Mouse (Mus musculus) erythroblast, adult 5-6 weeks (primary cell): ENCODE data around the gene Slc6a12. TPM values are rescaled to one million over a fixed set of nuclear protein-coding genes. Genes with fewer than 3 reads are reported as not detected.
"Not testable (repeated sequence)": the region's sequence is repeated elsewhere in the genome, so short reads cannot be mapped to it uniquely, and the experiment has no call there.

Source experiments
- ATAC-seq: replicated peaks from 2 replicates; pipeline ENCODE4 v1.8.0; 2016; ENCODE audit warnings: moderate number of reproducible peaks, mild to moderate bottlenecking, moderate TSS enrichment, inconsistent platforms; ENCODE audit not compliant: poor library complexity, low FRiP score, severe bottlenecking
- total RNA-seq, 2 experiments: library from RNA; stranded (forward) in 1 of 2; stranded (reverse) in 1 of 2; fragments of 150-400 nt in 1 of 2; fragments of 200-764, 138-1000 nt in 1 of 2; gene quantifications; 2 replicates each; pipeline versions ENCODE4 v1.2.3 to v1.2.4; 2015 to 2017; ENCODE audit warnings: low replicate concordance in 2 of 2

The Slc6a12 gene
- total RNA-seq, 2 experiments from 2014 or later = 1.7 to 1.9 TPM

DNA sequence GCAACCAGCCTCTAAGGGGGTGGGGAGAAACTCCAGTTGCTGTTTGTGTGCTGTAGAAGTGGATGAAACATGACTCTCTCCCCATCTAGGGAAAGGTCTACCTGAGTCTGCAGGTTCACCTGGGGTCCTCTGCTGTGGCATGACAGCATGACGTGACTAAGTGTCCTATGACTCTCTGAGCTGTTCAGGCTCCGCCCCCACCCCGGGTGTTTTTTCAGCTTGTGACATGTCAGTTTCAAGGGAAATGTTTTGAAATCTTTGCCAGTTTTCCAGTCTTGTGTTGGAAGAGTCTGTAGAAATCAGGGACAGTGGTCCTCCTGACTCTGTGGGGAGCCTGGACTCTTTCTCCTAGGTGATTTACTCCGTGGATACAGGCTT, 4.4 kb upstream of the Slc6a12 start:
- no peak for ATAC-seq

DNA sequence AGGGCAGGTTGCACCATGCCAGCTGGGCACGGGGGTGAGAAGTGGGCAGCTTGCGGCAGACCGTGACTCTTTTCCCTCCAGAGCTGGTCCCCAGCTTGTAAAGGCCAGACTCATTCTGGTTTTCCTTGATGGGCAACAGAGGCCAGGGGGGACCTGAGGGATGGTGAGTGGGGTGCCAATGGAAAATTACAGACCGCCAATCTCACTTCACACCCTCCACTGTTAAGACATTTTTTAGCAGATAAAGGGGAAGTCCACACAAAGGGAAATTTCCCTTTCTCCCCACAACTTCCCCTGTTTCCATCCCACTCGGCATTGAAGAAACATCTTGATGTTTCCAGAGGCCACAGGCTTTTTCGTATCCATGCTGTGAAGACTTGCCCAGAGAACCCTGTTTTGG, 1.2 kb upstream of the Slc6a12 start:
- ATAC-seq = no peak

DNA sequence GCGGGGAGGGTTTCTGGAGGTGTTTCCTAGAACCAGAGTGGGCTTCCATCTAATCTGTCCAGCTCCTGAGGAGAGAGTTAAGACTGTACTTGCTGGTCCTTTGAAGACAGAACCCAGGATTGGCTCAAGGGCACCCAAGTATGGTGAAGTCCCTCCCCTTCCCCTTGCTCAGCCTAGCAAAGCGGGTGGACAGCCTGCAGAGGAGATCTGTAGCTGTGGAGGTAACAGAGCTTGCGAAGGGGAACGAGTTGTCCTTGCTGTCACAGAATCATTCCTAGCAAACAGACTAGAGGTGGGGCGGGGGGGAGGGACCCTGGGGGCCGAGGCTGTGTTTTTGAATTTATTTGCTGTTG, 871 bp downstream of the Slc6a12 start:
- no peak for ATAC-seq

DNA sequence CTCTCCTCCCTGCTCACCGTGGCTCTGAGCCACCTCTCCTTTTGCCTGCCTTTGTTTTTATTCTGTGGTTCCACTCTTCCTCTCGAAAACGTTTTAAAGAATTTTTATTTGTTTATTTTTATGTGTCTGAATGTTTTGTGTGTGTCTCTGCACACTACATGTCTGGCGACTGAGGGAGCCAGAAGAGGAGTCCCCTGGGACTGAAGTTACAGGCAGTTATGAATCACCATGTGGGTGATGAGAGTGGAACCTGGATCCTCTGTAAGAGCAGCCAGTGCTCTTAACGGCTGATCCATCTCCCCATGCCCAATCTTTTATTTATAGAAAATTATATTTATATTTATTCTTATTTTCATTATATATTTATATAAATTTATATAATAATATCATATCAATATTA, 1.5 kb downstream of the Slc6a12 start:
- no peak for ATAC-seq

DNA sequence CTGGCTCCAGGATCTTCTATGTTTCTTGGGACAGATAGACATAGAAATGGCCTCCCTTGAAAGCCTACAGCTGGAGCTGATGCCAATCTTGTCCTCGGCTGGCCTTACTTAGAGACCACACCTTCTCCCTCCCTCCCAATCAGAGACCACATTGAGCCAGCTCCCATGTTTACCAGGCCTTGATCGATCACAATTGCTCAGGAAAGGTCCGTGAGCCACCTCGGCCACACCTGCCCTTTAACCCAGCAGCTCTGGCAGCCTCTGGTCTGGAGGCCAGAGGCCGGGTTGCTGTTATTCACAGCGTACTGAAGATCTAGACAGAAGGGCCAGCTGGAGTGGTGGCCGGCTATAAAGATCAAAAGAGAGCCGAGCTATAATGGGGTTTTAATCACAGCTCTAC, 3.6 kb downstream of the Slc6a12 start:
- ATAC-seq = no peak

DNA sequence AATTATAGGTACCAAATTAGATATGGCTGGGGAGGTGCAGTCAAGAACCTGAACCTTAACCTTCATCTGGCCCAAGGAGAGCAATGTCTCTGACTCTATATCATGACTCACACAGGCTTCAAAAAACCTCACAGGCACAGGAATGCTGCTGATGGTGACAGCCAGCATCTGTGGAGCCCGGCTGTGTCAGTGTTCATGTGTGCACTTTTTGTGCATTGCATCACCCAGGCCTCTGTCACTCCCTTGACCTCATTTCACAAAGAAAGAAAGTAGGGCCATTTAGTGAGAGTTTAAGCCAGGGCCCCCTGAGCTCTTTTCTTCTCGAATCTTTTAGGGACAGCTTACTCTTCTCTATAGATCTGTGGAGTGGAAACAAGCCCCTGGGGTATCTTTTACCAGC, 9.4 kb downstream of the Slc6a12 start:
- no peak for ATAC-seq

DNA sequence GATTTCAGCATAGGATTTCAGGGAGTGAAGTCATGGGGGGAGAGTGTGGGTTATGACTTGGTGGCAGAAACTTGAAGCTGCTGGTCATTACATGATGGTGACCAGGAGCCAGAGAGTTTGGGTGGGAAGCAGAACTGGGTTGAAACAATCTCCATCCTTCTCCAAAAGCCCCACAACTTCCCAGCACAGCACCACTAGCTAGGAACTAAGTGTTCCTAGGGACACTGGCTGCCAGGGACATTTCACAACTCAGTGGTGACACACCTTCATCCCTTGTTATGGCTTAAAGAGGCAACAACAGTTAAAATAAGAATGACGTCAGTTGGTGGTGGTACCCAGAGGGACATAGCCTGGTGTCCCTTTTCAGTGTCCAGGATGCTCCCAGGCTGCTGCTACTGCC, 13.2 kb downstream of the Slc6a12 start:
- no peak for ATAC-seq

DNA sequence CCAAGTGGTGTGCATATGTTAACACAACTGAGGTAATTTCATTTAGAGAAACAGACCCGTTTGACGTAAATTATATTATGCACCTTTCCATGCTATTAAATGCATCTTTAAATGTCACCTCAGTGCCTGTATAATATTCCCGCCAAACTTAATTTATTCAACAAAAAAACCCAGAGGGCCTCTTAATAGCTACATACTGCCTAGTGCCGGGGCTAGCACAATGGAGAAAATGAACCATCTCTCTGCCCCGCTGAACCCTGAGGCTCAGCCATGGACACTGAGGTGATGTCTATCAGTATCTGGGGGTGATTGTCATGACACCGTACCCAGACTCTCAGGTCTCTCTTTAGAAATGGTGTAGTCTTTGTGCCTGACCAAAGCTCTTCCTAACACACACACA, 14.4 kb downstream of the Slc6a12 start:
- no peak for ATAC-seq

DNA sequence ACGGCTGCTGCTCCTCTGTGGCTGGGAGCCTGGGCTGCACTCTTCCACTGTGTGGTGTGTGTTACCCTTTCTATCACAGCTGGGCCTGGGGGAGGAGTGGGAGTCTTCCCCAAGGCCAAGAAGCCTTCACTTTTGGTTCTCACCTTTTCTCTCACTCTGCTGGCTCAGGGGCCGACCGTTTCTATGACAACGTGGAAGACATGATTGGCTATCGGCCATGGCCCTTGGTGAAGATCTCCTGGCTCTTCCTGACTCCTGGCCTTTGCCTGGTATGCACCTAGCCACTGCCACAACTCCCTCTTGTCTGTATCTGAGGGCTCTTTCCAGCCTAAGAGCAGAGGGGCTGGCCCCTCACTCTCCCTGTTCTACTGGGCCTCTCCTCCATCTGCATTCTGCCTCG, 20.2 kb downstream of the Slc6a12 start:
- no peak for ATAC-seq

DNA sequence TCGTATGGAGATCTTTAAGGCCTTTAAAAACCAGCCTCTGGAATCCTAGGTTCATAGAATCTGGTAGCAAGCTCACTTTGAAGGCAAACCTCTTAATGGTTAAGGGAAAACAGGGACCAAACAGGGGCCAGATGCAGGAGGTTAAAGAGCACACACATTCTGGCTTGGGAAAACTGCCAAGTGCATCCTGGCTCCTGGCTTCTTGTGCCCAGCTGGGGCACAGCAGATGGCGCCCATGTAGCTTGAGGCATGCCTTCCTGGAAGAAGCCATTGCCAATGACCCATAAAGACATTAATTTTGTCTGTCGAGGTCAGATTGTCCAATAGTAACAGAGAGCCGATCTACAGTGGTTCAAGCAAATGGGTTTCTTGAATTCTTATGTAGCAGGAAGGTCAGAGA, 21.1 kb downstream of the Slc6a12 start:
- no peak for ATAC-seq

DNA sequence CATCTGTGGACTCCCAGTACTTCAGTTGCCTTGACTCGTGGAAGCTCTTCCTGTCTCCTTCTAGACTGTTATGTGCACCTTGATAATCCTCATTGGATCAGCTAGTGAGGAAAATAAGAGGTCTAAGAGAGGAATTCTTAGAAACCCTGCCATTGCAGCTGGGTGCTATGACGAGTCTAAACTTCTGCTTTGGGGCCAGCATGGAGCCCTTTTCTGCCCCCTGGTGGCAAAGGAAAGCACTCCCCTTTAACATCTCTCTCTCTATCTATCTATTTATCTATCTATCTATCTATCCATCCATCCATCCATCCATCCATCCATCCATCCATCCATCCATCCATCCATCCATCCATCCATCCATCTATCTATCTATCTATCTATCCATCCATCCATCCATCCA, 23.7 kb downstream of the Slc6a12 start:
- ATAC-seq = not testable (repeated sequence)

DNA sequence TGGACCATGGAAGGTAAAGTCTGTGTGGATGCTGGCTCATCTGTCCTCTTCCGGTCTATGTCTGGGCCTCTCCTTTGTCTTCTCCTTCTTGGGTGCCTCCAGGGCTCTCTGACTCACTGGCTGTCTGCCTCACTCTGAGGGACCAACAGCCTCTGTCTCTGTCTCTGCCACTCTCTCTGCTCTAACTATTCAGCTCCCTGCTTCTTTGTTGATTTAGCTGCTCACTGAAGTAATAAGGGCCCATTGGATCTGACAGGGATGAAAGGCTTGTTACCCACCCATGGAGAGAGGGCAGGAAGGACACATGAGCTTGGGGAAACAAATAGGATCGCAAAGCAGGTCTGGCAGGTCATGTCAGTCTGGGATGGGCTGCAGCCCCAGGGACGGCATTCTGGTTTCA, 24.2 kb downstream of the Slc6a12 start:
- ATAC-seq = no peak

DNA sequence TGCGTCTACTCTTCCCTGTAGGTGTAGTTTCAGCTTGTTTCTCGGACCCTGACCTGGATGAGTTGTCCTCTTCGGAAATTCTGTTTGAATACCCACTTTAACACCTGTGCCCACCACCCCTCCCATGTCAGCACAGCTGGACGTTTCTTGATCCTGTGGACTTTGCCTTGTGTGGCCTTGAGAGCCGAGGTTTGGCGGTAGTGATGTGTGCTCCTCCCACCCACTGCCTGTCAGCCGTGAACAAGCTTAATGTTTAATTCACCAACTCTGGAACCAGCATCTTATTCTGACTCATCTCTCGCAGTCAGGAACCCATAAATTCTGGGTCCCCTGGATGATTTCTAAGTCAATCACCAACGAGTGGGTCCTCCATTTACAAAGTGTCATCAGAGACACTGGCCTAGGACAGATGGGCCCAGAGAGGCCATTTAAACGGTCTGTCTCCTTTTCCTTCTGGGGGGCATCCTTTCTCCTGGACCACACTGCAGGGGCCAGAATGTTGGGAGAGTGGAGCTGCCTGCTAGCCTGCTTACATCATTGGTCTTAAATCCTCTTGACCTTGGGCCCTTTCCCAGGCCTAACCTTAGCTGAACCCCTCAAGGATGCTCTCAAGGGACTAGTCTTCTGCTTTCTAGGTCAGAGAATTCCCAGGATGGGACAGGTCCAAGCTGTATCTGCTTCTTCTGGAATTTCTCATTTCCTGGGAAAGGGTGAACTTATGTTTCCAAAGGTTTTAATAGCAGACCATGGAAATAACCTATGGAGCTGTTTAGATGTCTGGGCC, 28.5 kb downstream of the Slc6a12 start:
- no peak for ATAC-seq

DNA sequence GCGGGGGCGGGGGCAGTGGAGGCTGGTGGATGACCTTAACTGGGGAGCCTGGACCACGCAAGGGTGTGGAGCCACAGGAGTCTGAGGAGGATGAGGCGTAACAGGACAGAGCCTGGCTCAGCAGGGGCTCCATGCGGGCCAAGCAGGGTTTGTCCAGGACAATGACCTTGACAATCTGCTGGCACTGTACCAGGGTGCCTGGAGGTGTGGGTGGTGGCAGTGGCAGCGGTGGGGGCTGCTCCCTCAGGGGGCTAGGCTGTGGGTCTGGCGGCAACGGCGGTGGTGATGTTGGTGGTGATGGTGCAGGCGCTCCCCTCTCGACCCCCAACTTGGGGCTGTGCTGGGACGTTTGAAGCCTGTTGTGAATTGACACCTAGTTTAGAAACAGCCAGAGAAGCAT, 33.3 kb downstream of the Slc6a12 start:
- no peak for ATAC-seq

DNA sequence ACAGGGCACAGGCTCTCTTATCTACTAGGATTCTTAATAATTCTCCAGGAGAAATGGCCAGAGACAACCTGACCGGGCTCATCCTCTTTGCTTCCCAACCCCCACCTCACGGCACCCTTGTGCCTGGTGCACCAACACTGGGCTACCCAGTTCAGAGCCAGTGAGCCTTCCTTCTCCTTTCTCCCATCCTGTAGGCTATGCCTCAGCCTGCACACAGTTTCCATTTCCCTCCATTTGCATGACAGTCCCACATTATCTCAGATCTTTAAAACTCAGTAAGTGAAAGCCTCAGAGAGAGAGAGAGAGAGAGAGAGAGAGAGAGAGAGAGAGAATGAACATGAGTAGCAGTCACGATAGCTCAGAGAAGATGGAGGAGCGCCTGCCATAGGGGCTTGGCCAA, 35.4 kb downstream of the Slc6a12 start:
- no peak for ATAC-seq

DNA sequence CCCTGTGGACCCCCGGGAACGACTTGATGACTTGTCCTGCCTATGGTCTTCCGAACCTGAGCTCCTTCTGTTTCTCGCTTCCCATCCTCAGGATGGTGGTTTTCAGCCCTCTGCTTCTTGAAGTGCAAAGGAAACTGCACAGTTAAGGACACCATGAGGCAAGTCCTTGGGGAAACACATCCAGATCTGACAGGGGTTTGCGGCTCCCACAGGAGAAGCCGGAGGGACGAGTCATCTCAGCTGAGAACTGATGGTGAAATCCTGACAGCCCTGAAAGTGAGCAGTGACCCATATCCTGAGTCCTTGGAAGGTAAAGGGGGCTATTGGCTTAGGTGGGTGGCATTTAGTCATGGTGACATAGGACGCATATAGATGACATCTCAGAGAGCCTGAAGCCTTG, 37.7 kb downstream of the Slc6a12 start:
- ATAC-seq = no peak

DNA sequence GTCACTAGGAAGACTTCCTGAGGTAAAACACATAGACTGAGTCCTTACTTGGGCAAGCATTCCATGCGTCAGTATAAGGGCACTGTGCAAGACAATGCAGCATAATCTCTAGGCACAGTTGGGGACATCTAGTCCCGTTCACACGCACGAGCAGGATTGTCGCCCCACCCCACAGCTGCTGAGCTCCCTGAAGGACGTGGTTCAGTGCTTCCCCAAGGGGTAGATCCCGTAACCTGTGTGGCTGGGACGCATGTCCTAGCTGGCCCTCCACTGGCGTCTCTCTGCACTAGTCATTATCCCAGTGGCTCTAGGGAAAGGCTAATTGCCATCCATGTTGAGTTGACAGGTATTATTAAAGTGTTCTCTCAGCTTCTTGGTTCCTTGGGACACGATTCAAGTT, 39.2 kb downstream of the Slc6a12 start:
- no peak for ATAC-seq

DNA sequence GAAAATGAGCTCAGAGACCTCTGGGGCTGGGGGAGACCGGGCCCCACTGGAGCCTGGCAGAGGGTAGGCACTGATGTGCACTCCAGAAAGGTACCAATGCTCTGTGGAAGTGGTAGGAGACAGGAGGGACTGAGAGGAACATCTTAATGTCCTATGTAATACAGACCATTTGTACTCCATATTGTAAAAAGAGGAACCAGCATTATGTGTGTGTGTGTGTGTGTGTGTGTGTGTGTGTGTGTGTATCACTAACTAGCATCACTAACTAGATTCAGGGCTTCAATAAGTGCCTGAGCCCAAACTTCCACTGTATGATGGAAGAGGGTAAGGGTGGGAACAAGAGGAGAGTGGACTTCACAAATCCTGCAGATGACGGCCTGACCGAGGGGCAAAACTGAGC, 42.5 kb downstream of the Slc6a12 start:
- no peak for ATAC-seq

DNA sequence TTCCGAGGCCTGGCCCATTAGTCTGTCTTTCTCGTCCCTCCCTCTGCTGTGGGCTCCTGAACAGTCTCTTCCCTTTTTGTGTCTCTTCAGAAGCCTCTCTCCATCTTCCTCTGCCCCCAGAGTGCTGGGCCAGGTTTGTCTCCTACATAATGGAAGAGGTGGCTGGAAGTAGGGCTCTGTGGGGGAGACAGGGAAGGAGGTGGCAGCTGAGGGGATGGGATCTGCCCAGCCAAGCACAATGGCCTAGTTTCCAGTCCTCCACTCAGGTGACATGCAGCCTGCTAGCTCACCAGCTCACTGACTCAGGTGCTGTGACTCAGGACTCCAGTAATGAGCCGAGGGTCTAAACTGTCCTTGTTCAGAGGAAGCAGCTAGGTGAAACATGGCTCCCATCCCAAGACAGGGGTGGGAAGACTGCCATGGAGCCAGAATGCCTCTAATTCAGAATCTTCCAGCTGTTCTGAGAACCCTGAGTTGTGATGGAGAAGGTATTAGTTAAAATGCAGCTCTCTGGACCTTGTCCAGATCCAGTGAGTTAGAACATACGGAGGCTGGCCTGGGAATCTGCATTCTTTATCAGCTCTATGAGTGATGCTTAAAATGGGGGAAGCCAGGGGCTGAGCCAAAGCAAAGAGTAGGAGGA, 49.9 kb downstream of the Slc6a12 start:
- no peak for ATAC-seq

DNA sequence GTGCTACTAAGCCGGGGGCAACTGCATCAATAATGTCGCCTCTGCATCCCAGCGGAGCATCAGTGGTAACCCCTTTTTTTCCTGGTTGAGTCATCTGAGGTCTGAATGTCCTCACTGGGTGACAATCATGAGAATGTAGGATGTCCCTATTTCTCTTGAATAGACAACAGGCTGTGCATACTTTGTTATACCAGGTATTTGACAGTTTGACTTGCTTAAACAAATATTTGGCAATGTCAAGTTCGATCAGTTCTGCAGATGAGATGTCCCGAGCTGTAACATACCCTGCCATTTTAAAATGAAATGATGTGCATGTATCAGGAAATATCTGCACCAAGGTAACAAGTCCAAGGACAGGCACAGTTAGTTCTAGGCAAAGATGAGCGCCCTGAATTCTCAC, 58.3 kb downstream of the Slc6a12 start:
- ATAC-seq = no peak

DNA sequence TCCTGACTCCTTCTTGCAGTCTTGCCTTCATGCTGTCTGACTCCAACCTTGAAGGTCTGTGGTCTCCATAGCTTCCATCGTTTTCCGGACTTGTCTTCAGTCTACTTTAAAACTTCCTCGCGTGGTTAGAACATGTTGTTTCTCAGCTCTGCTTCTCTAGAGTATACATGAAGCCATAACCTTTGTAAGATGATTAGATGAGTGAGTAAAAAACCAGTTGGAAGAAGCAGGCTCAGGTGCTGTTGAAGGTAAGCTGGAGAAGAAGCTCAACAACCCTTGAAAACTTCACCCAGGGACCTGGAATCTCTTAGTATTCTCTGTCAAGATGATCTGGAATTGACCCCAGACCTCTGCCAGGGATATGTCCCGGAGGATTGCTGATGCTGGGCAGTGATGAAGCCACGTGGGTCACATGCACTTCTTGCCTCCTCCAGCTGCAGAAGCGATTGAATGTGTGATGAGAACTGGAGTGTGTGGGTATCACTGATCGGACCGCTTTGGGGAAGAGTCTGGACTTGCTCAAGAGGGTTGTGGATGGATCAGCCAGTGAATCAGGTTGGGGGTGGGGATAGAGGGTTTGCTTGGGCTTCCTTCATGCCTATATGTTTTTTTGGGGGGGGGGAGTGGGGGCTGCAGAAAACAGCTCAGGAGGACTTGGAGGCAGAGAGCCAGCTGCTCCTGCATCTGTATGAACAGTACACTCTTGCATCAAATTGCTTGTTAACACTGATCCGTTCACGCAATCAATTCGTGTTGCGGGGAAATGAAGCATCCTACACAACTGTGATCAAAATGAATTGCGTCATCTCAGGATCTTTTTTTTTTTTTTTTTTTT, 59.2 kb downstream of the Slc6a12 start:
- ATAC-seq = no peak
